Mouse (Mus musculus) pancreas, adult 10 weeks (tissue): ENCODE data around the gene Gdf10. TPM values are rescaled to one million over a fixed set of nuclear protein-coding genes. Genes with fewer than 3 reads are reported as not detected.

Experiments
- polyA plus RNA-seq: library from polyadenylated mRNA; stranded (reverse); fragments of 350-450 nt; fragmentation: Illumina TruSeq; extraction: RNeasy Lipid Tissue Mini Kit (QIAGEN cat#74804); gene quantifications from one replicate; pipeline ENCODE4 v1.2.3, GENCODE M21; 2015; ENCODE audit warnings: low read depth, low replicate concordance; ENCODE audit not compliant: insufficient read depth

Gene Gdf10
- polyA plus RNA-seq: 6.8 TPM

GRCm38 (mm10) chr14:33923168-33924070 lies at the start of gene Gdf10:
TSS of gene Gdf10 (plus strand) at chr14:33923587.

GRCm38 (mm10) chr14:33940739-33941138 lies 17.4 kb downstream of the Gdf10 start, which contains the start of gene Gdf2:
TSS of gene Gdf2 (plus strand) at chr14:33941039.

GRCm38 (mm10) chr14:33953761-33954160 lies 30.4 kb downstream of the Gdf10 start, which contains the start of gene Rbp3:
TSS of gene Rbp3 (plus strand) at chr14:33954003.

GRCm38 (mm10) chr14:33978604-33979059 lies 55.2 kb downstream of the Gdf10 start, which contains the start of gene Zfp488:
TSS of gene Zfp488 (minus strand) at chr14:33978764.

Other genes with a start within 250 kb of the Gdf10 start
- gene Gdf2, start 17.5 kb downstream of the Gdf10 start, polyA plus RNA-seq: not detected
- gene Rbp3, start 30.4 kb downstream of the Gdf10 start, polyA plus RNA-seq: not detected
- not detected for gene Zfp488, start 55.2 kb downstream of the Gdf10 start, polyA plus RNA-seq
- gene Gm30083, start 91.6 kb downstream of the Gdf10 start, polyA plus RNA-seq: not detected
- not detected for gene Gm5460, start 93.2 kb downstream of the Gdf10 start, polyA plus RNA-seq
- gene Antxrl, start 129.1 kb downstream of the Gdf10 start, polyA plus RNA-seq: not detected
- gene Anxa8, start 162.4 kb downstream of the Gdf10 start, polyA plus RNA-seq: 2.5 TPM
- gene A630023A22Rik, start 179.2 kb downstream of the Gdf10 start, polyA plus RNA-seq: not detected
- not detected for gene Npy4r, start 228.9 kb downstream of the Gdf10 start, polyA plus RNA-seq